Mouse (Mus musculus): ENCODE measurements around the gene Fgf8.

The Fgf8 gene

GRCm38 (mm10) chr19:45748691-45749242 lies 6.1 kb upstream of the Fgf8 start:
- DNase-seq (ENCODE audit: extremely low spot score, low spot score) = peak; percentile 56

DNA sequence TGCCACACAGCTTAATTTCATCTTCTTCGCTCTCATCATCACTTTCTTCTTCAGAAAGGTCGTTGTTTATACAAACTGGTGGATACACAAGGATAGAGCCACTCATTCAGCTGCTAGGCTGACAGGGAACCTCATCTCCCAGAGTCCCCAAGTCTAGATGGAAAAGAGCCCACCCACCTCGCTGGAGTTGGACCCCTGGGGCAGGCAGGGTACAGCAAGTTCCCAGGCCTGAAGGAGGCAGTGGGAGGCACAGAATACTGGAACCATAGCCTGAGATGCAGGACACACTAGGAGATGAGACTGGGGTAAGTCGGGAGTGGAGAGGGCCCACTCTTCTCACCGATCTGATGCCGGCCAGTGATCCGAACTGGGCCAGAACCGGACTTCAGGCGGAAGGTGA lies 5.5 kb upstream of the Fgf8 start:
- no peak for DNase-seq (ENCODE audit: extremely low spot score, low spot score)

- DNase-seq (ENCODE audit: extremely low spot score, low spot score) = peak; percentile 87
These were observed 4.5 kb upstream of the Fgf8 start for GRCm38 (mm10) chr19:45747028-45747867.

DNA sequence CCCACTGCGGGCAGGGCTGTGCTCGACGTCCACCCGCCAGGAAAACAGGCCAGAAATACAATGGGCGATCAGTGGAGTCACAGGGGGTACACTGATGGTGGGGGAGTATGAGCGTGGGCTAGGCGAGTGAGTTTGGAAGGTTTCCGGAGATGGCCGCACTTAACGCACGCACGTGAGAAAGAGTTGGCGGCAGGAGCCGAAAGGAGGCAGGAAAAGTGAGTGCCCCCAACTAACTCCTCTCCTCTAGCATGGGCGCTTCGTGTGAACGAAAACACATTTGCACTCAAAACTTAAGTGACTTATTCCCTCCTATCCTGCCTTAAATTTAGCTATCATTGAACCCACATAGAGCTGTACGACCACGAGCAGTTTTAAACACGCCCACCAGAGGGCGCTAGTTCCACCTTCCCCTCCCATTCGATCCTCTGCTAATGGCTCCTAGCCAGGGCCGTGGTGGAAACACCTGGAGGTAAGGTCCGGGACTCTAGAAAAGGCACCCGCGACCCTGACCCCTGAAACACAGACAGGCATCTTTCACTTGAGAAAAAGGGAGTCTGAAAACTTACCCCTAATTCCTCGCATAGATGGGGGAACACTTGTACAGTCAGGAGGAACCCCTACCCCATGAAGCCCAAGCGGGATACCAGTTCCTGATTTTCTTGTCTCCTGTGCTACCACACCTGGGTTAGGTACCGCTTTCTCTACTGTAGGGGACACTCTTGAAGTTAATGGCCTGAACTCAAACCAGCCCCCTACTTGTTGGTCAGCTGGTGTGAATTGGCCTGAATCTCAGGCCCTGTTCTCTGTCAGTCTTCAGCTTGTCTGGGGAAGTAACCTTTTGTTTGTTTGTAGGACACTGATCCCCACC lies 3.7 kb upstream of the Fgf8 start:
- peak; percentile 84 for DNase-seq (ENCODE audit: extremely low spot score, low spot score)

- DNase-seq (ENCODE audit: extremely low spot score, low spot score) = no peak
These were observed 2.8 kb upstream of the Fgf8 start for GRCm38 (mm10) chr19:45745344-45746152.

GRCm38 (mm10) chr19:45743619-45744018 lies 904 bp upstream of the Fgf8 start:
- DNase-seq (ENCODE audit: extremely low spot score, low spot score) = no peak

- DNase-seq (ENCODE audit: extremely low spot score, low spot score) = no peak
These were observed 365 bp upstream of the Fgf8 start for GRCm38 (mm10) chr19:45742984-45743575.

DNA sequence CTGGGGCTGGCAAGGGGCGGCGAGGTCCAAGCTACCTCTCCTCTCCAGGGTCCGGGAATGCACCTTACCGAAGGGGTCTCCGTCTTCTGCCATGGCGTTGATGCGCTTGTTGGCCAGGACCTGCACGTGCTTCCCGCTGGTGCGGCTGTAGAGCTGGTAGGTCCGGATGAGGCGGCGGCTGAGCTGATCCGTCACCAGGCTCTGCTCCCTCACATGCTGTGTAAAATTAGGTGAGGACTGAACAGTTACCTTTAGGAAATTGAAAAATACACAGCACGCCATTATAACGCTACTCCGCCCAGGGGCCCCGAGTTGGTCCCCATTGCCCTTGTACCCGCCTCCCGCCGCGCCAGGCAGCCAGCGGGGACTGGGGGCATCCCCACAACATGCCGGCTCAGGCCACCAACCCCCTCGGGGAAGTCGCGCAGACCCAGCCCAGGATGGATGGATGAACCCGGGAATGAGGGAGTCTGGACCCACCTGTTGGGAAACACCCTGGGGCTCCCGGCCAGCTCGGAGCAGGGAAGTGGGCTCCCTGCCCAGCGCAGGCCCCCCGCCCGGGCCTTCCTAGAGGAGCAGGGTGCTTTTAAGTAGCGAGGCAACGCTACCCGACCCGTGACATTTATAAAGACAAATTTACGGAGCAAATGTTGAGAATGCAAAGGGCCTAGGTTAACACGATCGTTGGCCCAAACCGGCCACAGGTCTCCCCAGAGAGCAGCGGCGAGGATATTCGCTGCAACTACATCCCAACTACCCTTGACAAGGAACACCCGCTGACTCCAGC lies 1.1 kb downstream of the Fgf8 start:
- peak; percentile 57 for DNase-seq (ENCODE audit: extremely low spot score, low spot score)

- no peak for DNase-seq (ENCODE audit: extremely low spot score, low spot score)
These were observed 1.9 kb downstream of the Fgf8 start for GRCm38 (mm10) chr19:45740817-45741216.

- DNase-seq (ENCODE audit: extremely low spot score, low spot score) = no peak
These were observed 2.5 kb downstream of the Fgf8 start for GRCm38 (mm10) chr19:45740233-45740632.

GRCm38 (mm10) chr19:45738521-45738920 lies 4.2 kb downstream of the Fgf8 start:
- DNase-seq (ENCODE audit: extremely low spot score, low spot score) = no peak

- DNase-seq (ENCODE audit: extremely low spot score, low spot score) = no peak
These were observed 4.8 kb downstream of the Fgf8 start for GRCm38 (mm10) chr19:45737846-45738484.

DNA sequence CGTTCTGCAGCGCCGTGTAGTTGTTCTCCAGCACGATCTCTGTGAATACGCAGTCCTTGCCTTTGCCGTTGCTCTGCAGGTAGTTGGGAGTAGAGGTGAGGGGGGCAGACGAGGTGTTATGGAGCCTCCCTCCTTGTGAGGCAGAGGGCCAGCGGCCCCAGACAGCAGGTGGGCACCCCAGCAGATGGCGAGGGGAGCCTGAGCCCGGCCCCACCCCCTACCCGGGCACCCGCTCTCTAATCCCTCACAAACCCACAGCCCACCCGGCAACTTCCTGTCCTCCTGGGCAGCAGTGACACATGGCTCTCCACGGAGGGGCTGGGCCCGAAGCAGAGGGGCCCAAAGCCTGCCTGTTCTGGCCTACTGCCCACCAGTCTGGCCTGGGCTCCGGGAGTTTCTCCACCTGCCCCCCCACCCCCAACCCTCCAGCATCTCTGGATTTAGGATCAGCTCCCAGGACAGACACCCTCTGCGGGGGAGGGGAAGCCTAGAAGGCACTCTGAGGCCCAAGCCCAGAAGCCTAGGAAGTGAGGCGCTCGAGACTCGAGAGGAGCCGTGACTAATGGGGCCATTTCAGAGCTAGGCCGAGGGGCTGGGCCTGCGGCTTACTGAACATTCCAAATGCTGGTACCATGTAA lies 5.4 kb downstream of the Fgf8 start:
- peak; percentile 58 for DNase-seq (ENCODE audit: extremely low spot score, low spot score)

GRCm38 (mm10) chr19:45736855-45737207 lies 5.9 kb downstream of the Fgf8 start:
- peak; percentile 61 for DNase-seq (ENCODE audit: extremely low spot score, low spot score)

DNA sequence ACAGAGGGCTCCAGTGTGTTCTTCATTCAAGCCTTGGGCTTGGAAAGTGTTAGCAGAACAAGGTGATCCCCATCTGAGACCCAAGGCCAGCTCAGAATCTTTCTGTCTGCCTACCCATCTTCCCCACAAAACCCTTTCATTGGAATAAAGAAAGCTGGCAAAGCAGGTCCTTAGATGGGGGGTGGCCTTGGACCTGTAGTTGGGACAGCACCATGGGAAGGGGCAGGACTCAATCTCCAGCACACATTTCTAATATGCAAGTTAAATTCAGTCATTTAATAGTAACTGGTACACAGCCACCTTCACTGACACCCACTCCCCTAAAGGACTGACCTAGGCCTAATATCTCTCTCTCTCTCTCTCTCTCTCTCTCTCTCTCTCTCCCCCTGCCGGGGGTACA lies 6.5 kb downstream of the Fgf8 start:
- DNase-seq (ENCODE audit: extremely low spot score, low spot score) = no peak

DNA sequence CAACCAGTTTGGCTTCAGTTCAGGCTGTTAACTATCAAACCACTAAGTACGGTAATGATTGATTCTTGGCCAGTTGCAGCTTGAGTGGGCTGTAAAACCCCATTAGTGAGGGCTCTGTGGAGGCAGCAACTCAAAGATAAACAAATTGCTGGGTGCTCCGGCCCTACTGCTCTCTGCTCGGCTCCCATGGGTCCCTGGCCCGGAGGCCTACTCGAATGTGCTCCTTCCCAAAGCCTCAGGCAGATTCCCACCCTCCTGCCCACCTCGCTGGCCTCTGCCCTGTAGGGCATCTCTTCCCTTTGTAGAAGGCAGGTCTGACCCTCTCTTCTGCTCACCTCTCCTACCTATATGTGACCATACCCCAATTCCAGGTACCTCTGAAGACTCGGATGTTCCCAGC lies 8.0 kb downstream of the Fgf8 start:
- DNase-seq (ENCODE audit: extremely low spot score, low spot score) = no peak

DNA sequence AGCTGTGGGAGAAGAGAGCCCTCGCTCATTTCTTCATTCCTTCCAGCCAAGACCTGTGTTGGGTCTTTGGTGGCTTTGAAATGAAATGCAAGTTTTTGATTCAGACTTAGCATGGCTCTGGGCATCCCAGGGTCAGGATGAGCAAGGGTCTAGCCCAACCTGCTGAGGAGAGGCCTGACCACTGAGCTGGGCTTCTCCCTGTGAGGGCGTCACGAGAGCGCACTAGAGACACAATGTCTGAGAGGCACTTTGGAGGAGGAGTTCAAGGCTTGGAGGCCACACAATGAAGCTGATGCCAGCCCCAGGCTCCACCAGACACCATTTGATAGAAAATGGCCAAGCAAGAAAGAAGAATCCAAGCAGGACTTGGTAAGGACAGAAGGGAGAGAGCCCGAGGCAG lies 8.5 kb downstream of the Fgf8 start:
- DNase-seq (ENCODE audit: extremely low spot score, low spot score) = no peak

- DNase-seq (ENCODE audit: extremely low spot score, low spot score) = no peak
These were observed 9.2 kb downstream of the Fgf8 start for GRCm38 (mm10) chr19:45733564-45733963.

- DNase-seq (ENCODE audit: extremely low spot score, low spot score) = no peak
These were observed 11.1 kb downstream of the Fgf8 start for GRCm38 (mm10) chr19:45731658-45732057.

Data from neural tube, embryonic 10.5 days (tissue).